Mouse (Mus musculus) hindbrain, postnatal 0 days (tissue): ENCODE results near the gene Ccl9. TPM values are rescaled to one million over a fixed set of nuclear protein-coding genes. Genes with fewer than 3 reads are reported as not detected.
"Not testable (repeated sequence)": the region's sequence is repeated elsewhere in the genome, so short reads cannot be mapped to it uniquely, and the experiment has no call there.

Experiments used
- ATAC-seq: fragments of 200-750 bp; cut with Nextera tagmentation; 2 replicates; pipeline ENCODE4 v1.8.0; 2017; ENCODE audit warnings: mild to moderate bottlenecking, moderate TSS enrichment, moderate library complexity
- DNase-seq: peaks from one replicate; pipeline ENCODE4 v3.0.0-alpha.2; 2015; ENCODE audit warnings: low spot score
- H3K27ac ChIP-seq: fragments of 300-500 bp; sonication (generic); 2 replicates; pipeline ENCODE4 v1.5.1; 2014; ENCODE audit warnings: mild to moderate bottlenecking
- H3K27me3 ChIP-seq: fragments of 300-500 bp; sonication (generic); 2 replicates; pipeline ENCODE4 v1.6.1; 2014; ENCODE audit warnings: low read length, mixed read lengths; ENCODE audit not compliant: insufficient read depth
- H3K36me3 ChIP-seq: fragments of 300-500 bp; sonication (generic); 2 replicates; pipeline ENCODE4 v1.6.1; 2014; ENCODE audit warnings: low read length, mixed read lengths; ENCODE audit not compliant: insufficient read depth
- H3K4me1 ChIP-seq: fragments of 300-500 bp; sonication (generic); 2 replicates; pipeline ENCODE4 v1.6.1; 2014; ENCODE audit warnings: antibody characterized with exemption, low read length, mixed read lengths; ENCODE audit not compliant: insufficient read depth
- H3K4me2 ChIP-seq: fragments of 300-500 bp; sonication (generic); 2 replicates; pipeline ENCODE4 v1.6.1; 2014; ENCODE audit warnings: low read depth, mild to moderate bottlenecking, low read length, moderate library complexity, mixed read lengths
- H3K4me3 ChIP-seq: fragments of 300-500 bp; sonication (generic); 2 replicates; pipeline ENCODE4 v1.5.1; 2014; ENCODE audit warnings: low read length
- H3K9ac ChIP-seq: fragments of 300-500 bp; sonication (generic); replicated peaks from 2 replicates; pipeline ENCODE4 v1.6.1; 2014; ENCODE audit warnings: mild to moderate bottlenecking, low read length, moderate library complexity, mixed read lengths
- H3K9me3 ChIP-seq: fragments of 300-500 bp; sonication (generic); 2 replicates; pipeline ENCODE4 v1.6.1; 2016; ENCODE audit warnings: low read length, mixed read lengths
- CTCF ChIP-seq: IDR thresholded peaks from 2 replicates; pipeline ENCODE4 v1.5.1; 2016; ENCODE audit warnings: antibody characterized with exemption, control low read depth, low read depth
- WGBS: fragments of 180-500 bp; shearing (Covaris S2); extraction: QIAGEN DNeasy Blood & Tissue Kit; methylation state at CpG from one replicate; pipeline ENCODE4 v1.1.7; 2014; 5-methylcytosine and 5-hydroxymethylcytosine counted together
- polyA plus RNA-seq: library from polyadenylated mRNA; unstranded; fragments of >200 nt; fragmentation: Nextera tagmentation; extraction: Ambion mirVana; gene quantifications from 2 replicates; pipeline ENCODE4 v1.2.1, GENCODE M21; 2015
- total RNA-seq: library from RNA; depleted of rRNA; stranded (reverse); fragments of >200 nt; gene quantifications from 2 replicates; pipeline ENCODE4 v1.2.3, GENCODE M21; 2014

Gene Ccl9
- total and polyA plus RNA-seq, 2 experiments from 2014 or later = 1.9 TPM

DNA sequence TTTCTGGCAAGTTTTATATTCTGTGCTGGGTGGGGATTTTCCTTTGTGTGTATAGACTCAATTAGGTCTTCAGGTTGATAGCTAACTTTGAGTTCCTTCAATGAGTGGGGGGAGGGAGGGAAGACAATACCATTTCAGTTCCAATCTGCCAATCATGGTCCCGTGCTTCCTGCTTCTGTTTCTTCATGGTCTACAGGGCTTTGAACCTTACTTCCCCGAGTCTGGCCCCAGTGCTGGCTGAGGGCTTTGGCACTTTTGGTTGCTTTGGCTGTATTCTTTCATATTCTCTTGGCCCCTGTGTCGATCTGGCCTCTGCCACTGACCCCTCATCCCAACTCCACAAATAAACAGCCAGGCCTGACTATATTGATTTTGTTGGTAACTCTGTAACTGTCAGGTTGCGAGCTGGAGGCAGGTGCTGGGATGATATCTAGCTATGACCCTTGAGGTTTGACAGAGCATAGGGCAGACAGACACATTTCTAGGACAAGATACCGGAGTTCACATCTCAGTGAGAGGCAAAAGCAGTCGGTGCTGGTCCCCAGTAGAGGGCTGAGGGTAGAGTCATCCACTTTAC lies 16.0 kb downstream of the Ccl9 start:
- Histone ChIP-seq H3K4me1 (no peaks in the 10 kb centered on the region), H3K4me2 (no peak overlapping the region), H3K36me3 (no peaks in the 10 kb centered on the region), H3K27ac (no peak overlapping the region), H3K27me3 (no peaks in the 10 kb centered on the region), H3K4me3 (no peak overlapping the region), H3K9me3 (no peaks in the 10 kb centered on the region), H3K9ac (no peak overlapping the region)
- ATAC-seq = no peak
- no peak for DNase-seq
- no peak for TF ChIP-seq CTCF
- WGBS = 67% methylated on average over 6 of the region's 6 CpGs

DNA sequence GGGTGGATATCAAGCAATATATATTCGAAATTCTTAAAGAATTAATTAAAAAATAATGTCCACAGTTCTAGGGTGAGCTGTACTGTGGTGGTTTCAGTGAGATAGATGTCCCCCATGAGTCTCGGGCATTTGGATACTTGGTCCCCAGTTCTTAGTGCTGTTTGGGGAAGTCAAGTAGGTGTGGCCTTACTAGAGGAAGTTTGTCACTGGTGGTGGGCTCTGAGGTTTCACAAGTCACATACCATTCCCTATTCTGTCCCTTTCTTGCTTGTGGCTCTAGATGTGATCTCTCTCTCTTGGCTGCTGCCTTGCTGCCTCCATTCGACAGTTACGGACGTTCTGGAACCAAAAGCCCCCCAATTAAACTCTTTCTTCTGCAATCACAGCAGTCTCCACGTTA lies 18.0 kb downstream of the Ccl9 start:
- DNase-seq (no peak), ATAC-seq (no peak)
- H3K27ac ChIP-seq = no peak overlapping the region
- H3K4me2 ChIP-seq = no peak overlapping the region
- no peaks in the 10 kb centered on the region for H3K9me3 ChIP-seq
- no peaks in the 10 kb centered on the region for H3K36me3 ChIP-seq
- WGBS = 85% methylated on average over 6 of the region's 6 CpGs
- no peak overlapping the region for H3K9ac ChIP-seq
- no peaks in the 10 kb centered on the region for H3K27me3 ChIP-seq
- H3K4me3 ChIP-seq = no peak overlapping the region
- no peak for TF ChIP-seq CTCF
- H3K4me1 ChIP-seq = no peaks in the 10 kb centered on the region

DNA sequence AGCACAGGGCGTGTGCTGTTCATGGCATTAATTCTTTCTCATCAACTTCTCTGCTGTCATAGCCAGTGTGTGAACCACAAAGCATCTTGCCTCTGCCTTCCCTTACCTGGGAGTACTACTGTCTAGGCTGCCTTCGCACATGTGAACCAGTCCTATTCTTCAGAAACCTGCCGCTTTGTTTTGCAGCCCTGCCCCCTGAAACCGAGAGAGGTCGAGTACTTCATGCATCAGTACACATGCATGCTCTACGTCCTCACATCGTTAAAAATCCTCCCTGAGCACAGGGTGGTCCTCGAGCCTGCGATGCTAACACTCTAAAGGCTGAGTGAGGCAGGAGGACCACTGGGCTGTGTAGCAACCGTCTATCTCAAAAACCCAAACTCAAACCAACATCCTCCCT lies 21.4 kb downstream of the Ccl9 start:
- DNase-seq (no peak), ATAC-seq (no peak)
- H3K27ac ChIP-seq = no peak overlapping the region
- WGBS = 40% methylated on average over 10 of the region's 10 CpGs
- H3K27me3 ChIP-seq = no peaks in the 10 kb centered on the region
- H3K4me2 ChIP-seq = no peak overlapping the region
- no peak overlapping the region for H3K4me3 ChIP-seq
- H3K9me3 ChIP-seq = no peaks in the 10 kb centered on the region
- TF ChIP-seq CTCF = no peak
- H3K9ac ChIP-seq = no peak overlapping the region
- H3K4me1 ChIP-seq = no peaks in the 10 kb centered on the region
- no peaks in the 10 kb centered on the region for H3K36me3 ChIP-seq

DNA sequence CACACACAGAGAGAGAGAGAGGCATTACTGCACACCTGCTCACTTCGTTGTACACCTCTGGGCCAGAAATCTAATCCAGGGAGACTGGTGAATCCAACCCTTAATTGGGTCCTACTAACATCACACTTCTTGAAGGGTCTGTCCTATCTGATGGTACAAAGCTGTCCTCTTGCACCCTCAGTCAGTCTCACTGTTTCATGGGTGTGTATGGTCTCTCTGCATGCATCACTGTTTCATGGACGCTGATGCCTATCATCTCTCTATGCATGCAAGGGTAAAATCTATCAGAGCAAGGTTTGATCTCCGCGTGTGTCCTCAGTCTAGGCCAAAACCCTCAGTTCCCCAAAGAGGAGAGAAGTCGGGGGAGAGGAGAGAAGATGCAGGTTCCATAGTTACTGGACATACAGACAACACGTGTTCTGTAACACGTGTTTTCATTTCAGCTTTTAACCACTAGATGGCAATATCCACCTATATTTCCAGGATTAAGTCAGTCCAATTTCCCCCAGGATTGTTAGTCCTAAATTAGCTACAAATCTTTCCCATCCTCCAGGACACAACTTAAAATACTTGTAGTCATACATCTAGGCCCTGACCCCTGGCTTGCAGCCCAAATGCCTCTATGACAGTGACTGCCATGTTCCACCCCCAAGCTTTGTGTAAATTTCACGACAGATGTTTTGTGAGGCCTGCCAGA lies 22.2 kb downstream of the Ccl9 start:
- Histone ChIP-seq H3K4me3 (no peak overlapping the region), H3K36me3 (no peaks in the 10 kb centered on the region), H3K9ac (no peak overlapping the region), H3K4me1 (no peaks in the 10 kb centered on the region), H3K4me2 (peak overlapping the region; percentile 31; the same call in 1 of the 2 replicates), H3K27ac (no peak overlapping the region), H3K9me3 (no peaks in the 10 kb centered on the region), H3K27me3 (no peaks in the 10 kb centered on the region)
- DNase-seq = peak; percentile 92
- peak; percentile 82 for ATAC-seq
- WGBS = 24% methylated on average over 8 of the region's 8 CpGs
- TF ChIP-seq CTCF = peak; percentile 89

GRCm38 (mm10) chr11:83551668-83552067 lies 26.8 kb downstream of the Ccl9 start:
- Histone ChIP-seq H3K4me2 (no peak overlapping the region), H3K9me3 (no peaks in the 10 kb centered on the region), H3K4me1 (no peaks in the 10 kb centered on the region), H3K27ac (no peak overlapping the region), H3K27me3 (no peaks in the 10 kb centered on the region), H3K9ac (no peak overlapping the region), H3K4me3 (no peak overlapping the region), H3K36me3 (no peaks in the 10 kb centered on the region)
- ATAC-seq (no peak), DNase-seq (no peak)
- TF ChIP-seq CTCF = no peak
- 87% methylated on average over 5 of the region's 5 CpGs for WGBS

- not testable (repeated sequence) for H3K27me3 ChIP-seq, H3K27ac ChIP-seq, H3K9me3 ChIP-seq, H3K4me2 ChIP-seq, DNase-seq, H3K4me1 ChIP-seq, H3K9ac ChIP-seq, H3K4me3 ChIP-seq, H3K36me3 ChIP-seq, ATAC-seq
- 87% methylated on average over 7 of the region's 7 CpGs for WGBS
Observed at GRCm38 (mm10) chr11:83551037-83551436, 27.4 kb downstream of the Ccl9 start.

DNA sequence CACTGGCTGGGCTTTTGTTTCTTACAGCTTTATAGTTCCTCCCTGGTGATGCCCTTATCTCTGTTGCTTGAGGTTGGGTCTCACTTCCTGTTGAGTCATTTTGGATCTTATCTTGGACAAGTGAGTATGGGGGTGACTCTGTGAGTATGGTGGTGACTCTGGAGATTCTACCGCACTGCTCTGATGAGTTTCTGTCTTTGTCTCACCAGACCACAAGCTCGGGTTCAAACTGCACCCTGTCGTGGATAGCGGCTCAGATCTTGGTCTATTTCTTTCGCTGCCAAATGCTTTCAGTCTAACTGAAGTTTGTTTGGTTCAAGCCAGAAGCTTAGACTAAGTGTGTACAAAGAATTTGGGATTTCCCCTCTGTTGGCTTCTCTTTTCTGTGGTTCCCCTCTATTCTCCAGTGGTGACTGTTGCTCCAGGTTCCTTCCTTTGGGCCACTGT lies 28.2 kb downstream of the Ccl9 start:
- no peak for ATAC-seq
- Histone ChIP-seq H3K4me2 (no peak overlapping the region), H3K9me3 (no peaks in the 10 kb centered on the region), H3K27me3 (no peaks in the 10 kb centered on the region), H3K9ac (no peak overlapping the region), H3K4me1 (no peaks in the 10 kb centered on the region), H3K36me3 (no peaks in the 10 kb centered on the region), H3K27ac (no peak overlapping the region), H3K4me3 (no peak overlapping the region)
- TF ChIP-seq CTCF = no peak
- no peak for DNase-seq
- WGBS = 87% methylated on average over 5 of the region's 5 CpGs
